Mouse (Mus musculus) limb, embryonic 11.5 days (tissue): Measurements from ENCODE around the gene Pcdh15. TPM values are rescaled to one million over a fixed set of nuclear protein-coding genes. Genes with fewer than 3 reads are reported as not detected.

Experiments used
- ATAC-seq: fragments of 200-750 bp; cut with Nextera tagmentation; 2 replicates; pipeline ENCODE4 v1.8.0; 2017; ENCODE audit warnings: low read depth; ENCODE audit not compliant: insufficient number of reproducible peaks, low FRiP score, low TSS enrichment
- DNase-seq: peaks from one replicate; pipeline ENCODE4 v3.0.0-alpha.2; 2015; ENCODE audit warnings: low spot score
- H3K27ac ChIP-seq: fragments of 300-500 bp; sonication (generic); replicated peaks from 2 replicates; pipeline ENCODE4 v1.5.1; 2014; ENCODE audit warnings: low read depth, mild to moderate bottlenecking, low read length
- H3K27me3 ChIP-seq: fragments of 300-500 bp; sonication (generic); 2 replicates; pipeline ENCODE4 v1.6.1; 2014; ENCODE audit warnings: mild to moderate bottlenecking, low read length, mixed read lengths; ENCODE audit not compliant: control insufficient read depth, insufficient read depth
- H3K36me3 ChIP-seq: fragments of 300-500 bp; sonication (generic); 2 replicates; pipeline ENCODE4 v1.6.1; 2014; ENCODE audit warnings: mild to moderate bottlenecking, low read length, moderate library complexity, mixed read lengths; ENCODE audit not compliant: control insufficient read depth, insufficient read depth
- H3K4me1 ChIP-seq: fragments of 300-500 bp; sonication (generic); 2 replicates; pipeline ENCODE4 v1.6.1; 2014; ENCODE audit warnings: low read length, mixed read lengths; ENCODE audit not compliant: control insufficient read depth, insufficient read depth
- H3K4me2 ChIP-seq: fragments of 300-500 bp; sonication (generic); 2 replicates; pipeline ENCODE4 v1.6.1; 2014; ENCODE audit warnings: low read depth, mild to moderate bottlenecking, moderate library complexity; ENCODE audit not compliant: severe bottlenecking
- H3K4me3 ChIP-seq: fragments of 300-500 bp; sonication (generic); 2 replicates; pipeline ENCODE4 v1.5.1; 2014; ENCODE audit warnings: low read depth, low read length
- H3K9ac ChIP-seq: fragments of 300-500 bp; sonication (generic); 2 replicates; pipeline ENCODE4 v1.6.1; 2014; ENCODE audit warnings: mild to moderate bottlenecking, low read length
- H3K9me3 ChIP-seq: fragments of 300-500 bp; sonication (generic); 2 replicates; pipeline ENCODE4 v1.6.1; 2016; ENCODE audit warnings: low read length; ENCODE audit not compliant: control insufficient read depth
- WGBS: fragments of 180-500 bp; shearing (Covaris S2); extraction: QIAGEN DNeasy Blood & Tissue Kit; methylation state at CpG from one replicate; pipeline ENCODE4 v1.1.7; 2014; 5-methylcytosine and 5-hydroxymethylcytosine counted together
- polyA plus RNA-seq: library from polyadenylated mRNA; unstranded; fragments of >200 nt; fragmentation: Nextera tagmentation; extraction: Ambion mirVana; gene quantifications from 2 replicates; pipeline ENCODE4 v1.2.1, GENCODE M21; 2014

Pcdh15 gene
- polyA plus RNA-seq, 1 experiment from 2014 or later, result 0.81 TPM

GRCm38 (mm10) chr10:74637040-74637439, 1537.9 kb downstream of the Pcdh15 start:
- H3K27ac ChIP-seq, result no peak overlapping the region
- H3K9ac ChIP-seq, result no peak overlapping the region
- H3K36me3 ChIP-seq, result no peaks in the 10 kb centered on the region
- H3K4me1 ChIP-seq, result no peaks in the 10 kb centered on the region
- no peaks in the 10 kb centered on the region for H3K27me3 ChIP-seq
- DNase-seq (no peak), ATAC-seq (no peak)
- H3K9me3 ChIP-seq, result no peaks in the 10 kb centered on the region
- H3K4me2 ChIP-seq, result no peak overlapping the region
- 64% methylated on average over 4 of the region's 4 CpGs for WGBS
- no peak overlapping the region for H3K4me3 ChIP-seq

- Histone ChIP-seq H3K4me2 (no peak overlapping the region), H3K9me3 (no peaks in the 10 kb centered on the region), H3K9ac (no peak overlapping the region), H3K36me3 (no peaks in the 10 kb centered on the region), H3K4me1 (no peaks in the 10 kb centered on the region), H3K4me3 (no peak overlapping the region), H3K27ac (no peak overlapping the region), H3K27me3 (no peaks in the 10 kb centered on the region)
- 50% methylated on average over 6 of the region's 6 CpGs for WGBS
- ATAC-seq (no peak), DNase-seq (peak; percentile 45)
These were observed 1543.0 kb downstream of the Pcdh15 start for GRCm38 (mm10) chr10:74642125-74642524.

- no peaks in the 10 kb centered on the region for H3K36me3 ChIP-seq
- H3K9me3 ChIP-seq, result no peaks in the 10 kb centered on the region
- DNase-seq (no peak), ATAC-seq (no peak)
- H3K4me3 ChIP-seq, result no peak overlapping the region
- no peaks in the 10 kb centered on the region for H3K4me1 ChIP-seq
- no peak overlapping the region for H3K27ac ChIP-seq
- H3K9ac ChIP-seq, result no peak overlapping the region
- no peaks in the 10 kb centered on the region for H3K27me3 ChIP-seq
- no peak overlapping the region for H3K4me2 ChIP-seq
- WGBS, result 95% methylated on average over 1 of the region's 1 CpGs
These were observed 1564.0 kb downstream of the Pcdh15 start for GRCm38 (mm10) chr10:74663171-74663570.

- ATAC-seq (peak; percentile 44; the same call in 1 of the 2 replicates), DNase-seq (peak; percentile 24)
- Histone ChIP-seq H3K9me3 (no peaks in the 10 kb centered on the region), H3K4me2 (no peak overlapping the region), H3K4me3 (no peak overlapping the region), H3K27me3 (no peaks in the 10 kb centered on the region), H3K9ac (no peak overlapping the region), H3K36me3 (no peaks in the 10 kb centered on the region), H3K27ac (no peak overlapping the region), H3K4me1 (0 out of 2 replicates have a peak, but pooled peaks cover 7% of the 10 kb centered on the region)
- WGBS, result 26% methylated on average over 4 of the region's 4 CpGs
These were observed 1580.9 kb downstream of the Pcdh15 start for GRCm38 (mm10) chr10:74680016-74680491.

- WGBS, result 4% methylated on average over 1 of the region's 1 CpGs
- ATAC-seq (peak; percentile 70), DNase-seq (peak; percentile 28)
- Histone ChIP-seq H3K9me3 (no peaks in the 10 kb centered on the region), H3K36me3 (no peaks in the 10 kb centered on the region), H3K4me1 (0 out of 2 replicates have a peak, but pooled peaks cover 7% of the 10 kb centered on the region), H3K9ac (no peak overlapping the region), H3K4me2 (no peak overlapping the region), H3K27ac (no peak overlapping the region), H3K4me3 (no peak overlapping the region), H3K27me3 (no peaks in the 10 kb centered on the region)
These were observed 1581.4 kb downstream of the Pcdh15 start for GRCm38 (mm10) chr10:74680559-74680958.
